Mouse (Mus musculus): ENCODE data around the gene Tekt5.

DNA sequence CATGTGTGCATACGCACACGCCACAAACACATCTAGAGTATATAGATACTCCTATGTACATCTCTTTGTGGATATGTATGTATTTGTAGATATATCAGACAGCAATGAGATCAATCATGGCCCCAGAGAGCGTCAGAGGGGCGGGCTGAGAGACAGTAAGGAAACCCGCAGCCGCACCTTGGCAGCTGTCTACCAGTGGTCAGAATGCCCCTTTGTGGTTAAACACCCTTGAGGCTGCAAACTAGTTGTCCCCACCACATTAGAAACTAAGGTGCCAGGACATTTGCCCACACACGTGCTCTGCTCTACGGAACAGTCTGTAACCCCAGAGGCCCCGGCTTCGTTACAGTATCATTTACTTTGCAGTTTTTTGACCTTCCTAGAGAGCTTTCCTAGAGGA lies 55.4 kb downstream of the Tekt5 start:
- no peak for TF ChIP-seq CTCF (IDR thresholded peaks at IDR 0.05)
- TF ChIP-seq EP300 (IDR thresholded peaks at IDR 0.05; ENCODE audit: insufficient read depth, low read depth, low read length) = no peak
- no peak for TF ChIP-seq POLR2A (IDR thresholded peaks at IDR 0.05; ENCODE audit: insufficient read depth, low read depth, low read length)

Data from heart, adult 2 months (tissue).